Mouse (Mus musculus): ENCODE measurements around the gene Zbtb43.

DNA sequence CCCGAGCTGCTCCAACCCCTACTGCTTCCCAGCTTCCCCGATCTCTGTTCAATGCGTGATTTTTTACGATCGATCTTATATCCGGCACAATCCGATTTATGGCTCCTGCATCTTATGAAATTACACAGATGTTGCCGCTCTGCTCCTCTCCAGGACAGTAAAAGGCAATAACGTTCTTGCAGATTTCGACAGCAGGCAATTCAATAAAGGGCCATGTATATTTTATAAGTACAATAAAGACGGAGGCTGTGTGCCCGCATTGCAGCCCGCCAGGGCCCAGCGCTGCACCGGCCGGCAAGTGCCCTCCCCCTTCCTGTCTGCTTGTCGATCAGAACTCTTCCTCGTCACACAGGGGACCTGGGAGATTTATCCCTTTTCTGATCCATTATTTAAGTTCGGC lies 47.5 kb upstream of the Zbtb43 start:
- TF ChIP-seq CTCF (IDR thresholded peaks at IDR 0.05; ENCODE audit: low read depth, low read length), result no peak
- TF ChIP-seq POLR2A (IDR thresholded peaks at IDR 0.05; ENCODE audit: borderline replicate concordance, low read depth, low read length), result no peak

All from bone marrow macrophage, adult 2 months (primary cell).